Mouse (Mus musculus) ZHBTc4 (cell line): ENCODE measurements around the gene Arl15.

Source experiments
- DNase-seq: peaks from one replicate; pipeline ENCODE4 v3.0.0-alpha.2; 2011; ENCODE audit warnings: low read depth, low spot score

The Arl15 gene

DNA sequence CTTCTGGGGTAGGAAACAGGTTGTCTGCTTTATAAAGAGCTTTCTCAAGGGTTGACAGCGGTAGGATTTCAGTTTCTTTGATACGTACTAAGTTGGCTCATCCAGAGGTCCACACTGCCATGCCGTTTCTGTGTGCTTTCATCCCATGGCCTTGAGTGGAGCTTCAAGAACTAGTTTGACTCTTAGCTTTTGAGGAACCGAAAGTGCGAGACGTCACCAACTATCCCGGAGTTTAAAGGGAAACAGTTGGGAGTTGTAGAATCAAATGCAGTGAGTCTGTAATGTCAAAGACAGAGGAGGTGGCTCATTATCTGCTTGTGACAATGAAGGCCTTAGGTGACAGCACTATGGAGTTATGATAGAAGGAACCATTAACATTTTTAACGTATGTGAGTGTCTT, 49.6 kb downstream of the Arl15 start:
- no peak for DNase-seq

DNA sequence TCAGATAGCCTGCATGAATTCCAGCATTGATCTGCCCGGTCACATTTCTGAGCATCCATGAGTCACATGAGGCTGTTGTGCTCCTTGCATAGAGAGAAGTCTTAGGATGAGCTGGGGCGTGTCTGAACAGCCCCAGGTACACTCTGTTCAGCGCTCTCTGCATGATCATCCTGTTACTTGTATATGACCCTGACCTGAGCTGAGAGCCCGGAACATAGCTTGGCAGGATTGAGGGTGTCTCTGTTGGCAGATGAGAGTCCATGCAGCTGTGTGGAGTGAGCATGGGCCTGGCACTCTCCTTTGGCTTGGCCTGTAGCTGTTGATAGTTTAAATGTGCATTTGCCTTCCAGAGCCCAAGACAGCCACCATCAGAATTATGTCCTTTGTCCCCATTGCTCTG, 50.4 kb downstream of the Arl15 start:
- DNase-seq, result no peak

DNA sequence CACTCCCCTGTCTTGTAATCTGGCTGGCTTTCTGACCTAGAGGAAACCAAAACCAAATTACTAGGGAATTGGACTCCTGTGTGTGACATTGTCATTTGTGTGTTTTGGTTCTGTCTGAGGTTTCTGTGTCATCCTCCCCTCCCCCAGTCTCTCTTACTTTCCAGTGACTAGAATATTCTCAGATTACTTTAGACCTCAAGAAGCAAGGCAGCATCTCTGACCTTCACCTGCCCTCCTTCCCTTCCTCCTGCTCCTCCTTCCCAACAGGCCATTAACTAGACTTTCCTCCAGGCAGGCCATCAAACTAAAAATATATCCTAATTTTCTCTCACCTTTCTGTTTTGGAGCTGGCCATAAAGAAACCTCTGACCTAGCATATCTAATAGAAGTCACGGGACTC, 50.9 kb downstream of the Arl15 start:
- DNase-seq, result no peak

DNA sequence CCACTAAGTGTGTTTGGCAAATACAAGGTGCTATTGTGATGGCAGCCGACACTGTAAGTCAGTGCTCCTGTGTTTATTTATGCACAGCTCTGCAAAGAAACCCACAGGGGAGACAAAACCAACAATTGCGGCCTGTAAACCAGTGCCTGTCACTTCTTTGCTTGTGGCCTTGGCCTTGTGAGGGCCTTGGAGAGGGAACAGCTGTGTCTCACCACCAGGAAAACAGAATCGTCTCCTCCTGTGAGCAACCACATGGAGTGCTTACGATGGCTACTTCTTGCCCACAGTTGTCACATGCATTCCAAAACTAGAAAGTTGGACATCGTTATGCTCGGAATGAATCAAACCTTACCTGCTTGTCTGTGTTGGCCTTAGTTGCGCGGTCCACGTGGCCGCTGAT, 52.1 kb downstream of the Arl15 start:
- no peak for DNase-seq

DNA sequence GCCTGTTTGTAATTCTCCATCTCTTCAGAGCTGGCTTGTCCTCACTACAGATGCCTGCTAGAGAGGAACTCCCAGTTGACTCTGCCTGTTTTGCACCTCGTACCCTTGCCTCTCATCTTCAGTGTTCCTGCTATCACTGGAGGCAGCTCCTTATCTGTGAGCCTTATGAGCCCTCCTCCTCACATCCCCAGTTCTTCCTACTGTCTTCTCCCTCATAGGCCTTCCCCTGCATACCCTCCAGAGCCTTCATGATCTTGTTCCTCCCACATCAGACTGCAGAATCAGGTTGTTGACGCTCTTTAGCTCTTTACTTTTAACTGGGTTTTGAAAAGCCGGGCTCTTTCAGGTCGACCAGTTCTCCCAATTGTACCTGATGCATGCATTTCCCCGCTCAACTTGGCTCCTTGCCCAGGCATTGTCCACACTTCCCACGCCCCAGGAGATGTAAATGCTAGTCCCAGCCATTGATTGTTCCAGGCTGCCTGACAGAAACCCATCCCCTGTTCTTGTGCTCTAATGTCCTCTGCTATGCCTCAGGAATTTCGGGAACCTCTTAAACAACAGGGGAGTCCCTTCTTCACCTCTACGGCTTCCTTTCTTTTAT, 56.2 kb downstream of the Arl15 start:
- peak; percentile 95 for DNase-seq

DNA sequence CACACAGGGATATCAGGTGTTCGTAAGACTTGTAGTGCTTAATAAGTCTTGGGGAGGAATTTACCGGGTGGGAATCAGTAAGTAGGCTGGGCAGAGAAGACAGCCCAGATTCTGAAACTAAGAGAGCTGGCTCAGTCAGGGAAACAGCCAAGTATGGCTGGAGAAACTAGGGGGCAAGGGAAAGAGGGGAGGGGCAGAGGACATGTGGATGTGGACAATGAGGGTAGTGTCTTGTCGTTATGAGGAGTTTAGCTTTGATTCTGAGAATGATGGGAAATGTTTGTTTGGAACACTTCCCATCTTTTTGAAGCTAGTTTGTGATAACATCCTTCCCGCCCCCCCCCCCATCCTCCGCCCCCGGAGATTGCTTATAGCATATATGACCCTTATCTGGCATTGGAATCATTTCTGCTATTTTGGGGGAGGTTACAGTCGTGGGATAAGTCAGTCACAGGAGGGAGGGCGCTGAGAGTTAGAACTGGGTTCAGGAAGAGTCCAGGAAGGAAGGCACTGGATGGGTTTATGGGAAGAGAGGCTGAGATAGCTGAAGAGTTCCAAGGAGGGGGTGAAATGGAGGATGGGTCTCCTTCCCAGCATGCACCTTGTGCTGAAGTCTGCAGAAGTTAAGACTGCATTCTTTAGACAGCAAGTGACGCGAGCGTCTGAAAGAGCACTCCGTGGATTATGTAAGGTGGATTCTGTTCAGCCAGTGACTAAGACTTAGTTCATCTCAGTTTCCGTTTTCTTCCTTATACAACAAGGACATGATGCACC, 57.5 kb downstream of the Arl15 start:
- DNase-seq, result no peak

DNA sequence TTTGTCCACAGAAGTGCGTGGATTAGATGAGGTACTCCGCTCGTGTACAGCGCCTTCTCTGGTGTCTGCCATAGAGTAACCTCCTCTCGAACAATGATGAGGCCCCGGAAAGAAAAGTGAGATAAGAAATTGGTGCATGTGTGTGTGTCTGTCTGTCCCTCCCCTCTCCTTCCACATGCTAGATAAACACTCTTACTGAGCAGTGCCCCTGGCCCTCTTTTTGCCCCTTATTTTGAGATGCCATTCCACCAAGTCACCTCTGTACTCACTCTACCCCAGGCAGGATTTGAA, 58.0 kb downstream of the Arl15 start:
- no peak for DNase-seq

DNA sequence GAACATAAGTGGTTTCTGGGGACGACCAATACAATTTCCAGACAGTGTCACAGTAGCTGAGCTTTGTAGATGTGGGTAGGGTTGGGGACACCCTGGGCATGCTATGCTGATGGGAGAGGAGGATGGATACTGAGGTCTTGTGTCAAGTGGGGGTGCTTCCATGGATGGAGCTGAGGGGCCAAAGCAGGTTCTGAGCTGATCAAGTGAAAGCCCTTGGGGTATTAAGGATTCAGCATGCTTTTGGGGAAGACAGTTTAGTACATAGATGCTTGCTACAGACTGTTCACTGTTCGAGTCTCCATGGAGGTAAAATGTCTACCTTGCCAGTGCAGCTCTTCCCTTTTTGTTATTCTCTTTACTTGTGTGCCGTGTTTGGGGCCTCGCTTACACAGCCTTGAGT, 59.8 kb downstream of the Arl15 start:
- no peak for DNase-seq

DNA sequence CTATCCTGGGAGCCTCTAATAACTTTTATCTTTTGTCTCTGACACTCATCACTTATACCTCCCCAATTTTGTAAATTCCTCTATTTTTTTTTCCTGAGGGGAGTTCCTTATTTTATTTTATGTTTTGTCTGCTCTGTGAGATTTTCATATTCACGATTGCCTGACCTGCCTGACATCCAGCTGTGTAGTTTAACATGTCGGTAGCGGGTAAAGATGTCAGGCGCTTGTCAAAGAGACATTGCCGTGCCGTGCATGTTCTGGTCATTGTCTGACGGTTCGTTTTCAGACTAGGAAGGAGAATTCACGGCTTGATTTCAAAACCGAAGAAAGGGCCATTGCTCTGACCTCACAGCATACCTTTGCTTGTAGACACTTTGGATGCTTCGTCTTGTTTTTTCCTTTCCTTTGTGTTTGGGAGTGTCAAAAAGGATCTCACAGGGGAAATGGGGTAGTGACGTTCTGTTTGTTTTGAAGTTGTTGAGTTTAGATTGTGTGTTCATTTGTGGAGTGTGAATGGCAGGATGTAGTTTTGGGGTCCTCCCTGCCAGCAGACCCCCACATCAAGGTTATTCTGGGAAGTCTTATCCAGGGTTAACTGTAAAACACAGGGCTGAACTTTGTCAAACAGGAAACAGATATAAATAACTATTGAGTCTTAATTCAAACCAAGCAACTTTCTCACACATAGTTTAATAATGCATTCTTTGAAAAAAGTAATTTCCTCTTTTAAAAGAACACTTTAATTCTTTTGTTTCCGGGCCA, 60.4 kb downstream of the Arl15 start:
- no peak for DNase-seq

DNA sequence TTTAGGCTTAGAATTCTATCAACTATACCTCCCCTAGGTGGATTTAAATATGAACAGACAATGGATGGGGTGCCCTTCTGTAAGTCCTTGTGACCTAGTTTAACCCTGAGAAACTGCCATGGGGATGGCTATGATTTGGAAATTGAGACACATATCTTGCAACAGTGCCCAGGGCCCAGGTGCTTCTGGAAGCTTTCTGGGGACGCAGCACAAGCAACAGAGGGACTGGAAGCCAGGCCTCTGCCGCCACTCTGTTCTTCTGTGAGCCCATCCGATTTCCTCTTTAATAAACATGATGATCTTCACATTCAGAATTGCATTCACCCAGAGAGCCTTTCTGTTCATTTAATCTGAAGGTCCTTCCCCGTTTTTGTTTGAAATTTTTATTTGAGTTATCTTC, 62.6 kb downstream of the Arl15 start:
- DNase-seq, result no peak

DNA sequence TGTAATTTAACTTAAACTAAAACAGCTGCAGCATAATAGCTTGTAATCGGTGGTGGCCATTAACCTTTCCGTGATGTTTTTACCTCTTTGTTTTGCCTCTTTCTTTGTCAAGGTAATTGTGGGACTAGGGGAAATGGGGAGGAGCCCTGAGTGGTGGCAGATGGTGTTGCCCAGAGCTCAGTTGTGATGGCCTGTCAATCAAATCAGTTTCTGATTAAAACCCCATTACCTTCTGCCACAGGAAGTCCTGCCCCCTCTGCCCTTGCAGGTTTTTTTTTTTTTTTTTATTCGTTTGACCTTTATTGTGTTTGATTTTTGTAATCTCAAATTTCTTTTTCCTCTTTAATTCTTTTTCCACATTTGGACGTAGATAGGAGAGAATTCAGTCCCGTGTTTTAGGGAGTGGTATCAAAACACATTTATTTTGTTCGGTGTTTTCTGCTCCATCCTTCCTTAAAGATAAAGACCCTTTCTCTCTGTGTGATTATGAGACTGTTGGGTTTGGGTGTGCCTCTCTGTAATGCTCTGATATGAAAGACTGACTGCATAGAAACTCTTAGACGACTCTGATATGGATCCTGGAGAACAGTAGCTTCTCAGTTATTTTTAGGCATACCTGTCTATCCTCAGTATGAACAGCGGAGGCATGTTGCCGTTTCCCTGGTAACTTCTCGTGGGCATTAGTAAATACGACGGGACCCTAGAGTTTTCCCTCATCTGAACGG, 64.5 kb downstream of the Arl15 start:
- peak; percentile 84 for DNase-seq

DNA sequence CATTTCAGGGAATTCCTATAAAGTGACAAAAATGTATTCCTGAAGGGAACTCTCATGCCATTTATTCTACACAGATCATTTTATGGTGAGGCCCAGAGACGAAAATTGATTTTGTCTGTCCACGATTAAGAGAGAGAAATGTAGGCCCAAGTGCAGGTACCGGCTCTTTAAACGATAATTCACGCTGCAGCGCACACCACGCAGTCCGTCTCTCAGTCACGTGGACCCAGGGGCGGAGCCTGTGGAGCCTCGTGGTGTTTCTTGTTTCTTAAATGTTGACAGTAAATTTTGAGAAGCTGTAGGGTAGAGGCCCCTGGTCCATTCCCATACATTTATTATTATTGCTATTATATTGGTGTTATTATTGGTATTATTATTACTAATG, 65.1 kb downstream of the Arl15 start:
- peak; percentile 63 for DNase-seq

DNA sequence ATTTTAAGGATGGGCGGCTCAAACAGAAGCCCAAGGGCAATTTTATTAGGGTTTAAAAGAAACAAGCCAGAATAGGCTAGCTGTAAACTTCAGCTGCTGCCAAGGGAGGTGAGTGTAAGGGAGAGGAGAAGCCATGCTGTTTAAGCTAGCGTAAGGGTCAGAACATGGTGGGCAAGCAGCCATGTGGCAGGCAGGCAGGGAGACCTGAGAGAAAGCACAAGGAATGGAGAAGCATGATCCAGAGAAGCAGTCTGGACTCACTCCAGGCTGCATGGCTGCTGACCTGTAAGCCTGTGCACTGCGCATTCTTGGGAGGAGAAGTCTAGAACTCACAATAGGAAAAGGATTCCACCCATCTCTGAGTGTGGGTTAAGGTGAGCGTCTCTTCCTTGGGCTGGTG, 66.5 kb downstream of the Arl15 start:
- no peak for DNase-seq

DNA sequence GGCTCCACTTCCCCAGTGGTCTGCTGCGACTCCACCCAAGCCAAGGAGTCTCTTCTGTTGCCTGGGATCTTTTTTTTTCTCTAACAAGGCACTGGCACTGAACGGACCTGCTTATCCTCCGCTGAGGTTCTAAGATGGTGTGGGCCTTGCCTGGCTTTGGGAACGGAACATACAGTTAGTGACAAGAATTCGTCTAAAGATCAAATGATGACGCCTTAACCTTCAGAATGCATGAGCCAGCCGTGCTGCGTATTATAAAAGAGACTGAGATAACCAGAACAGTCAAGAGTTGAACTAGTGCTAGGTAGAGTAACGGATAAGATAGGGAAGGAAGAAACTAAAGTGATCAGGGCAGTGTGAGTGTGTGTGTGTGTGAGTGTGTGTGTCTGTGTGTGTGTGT, 66.9 kb downstream of the Arl15 start:
- no peak for DNase-seq

DNA sequence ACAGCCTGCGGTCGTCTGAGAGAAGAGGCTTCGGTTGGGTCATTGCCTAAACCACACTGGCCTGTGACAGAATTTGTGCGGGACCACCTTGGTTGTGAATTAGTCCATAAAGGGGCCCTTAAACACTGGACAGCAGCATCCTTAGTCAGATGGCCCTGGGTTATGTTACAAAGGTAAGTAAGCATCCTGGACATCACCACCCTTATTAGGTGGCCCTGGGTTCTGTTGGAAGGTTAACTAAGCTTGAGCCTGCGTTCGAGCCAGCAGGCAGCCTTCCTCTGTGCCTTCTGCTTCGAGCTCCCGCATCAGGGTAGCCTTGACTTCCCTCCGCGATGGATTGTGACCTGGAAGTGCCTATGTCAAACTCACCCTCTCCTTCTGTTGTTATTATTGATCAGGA, 68.6 kb downstream of the Arl15 start:
- DNase-seq, result no peak

DNA sequence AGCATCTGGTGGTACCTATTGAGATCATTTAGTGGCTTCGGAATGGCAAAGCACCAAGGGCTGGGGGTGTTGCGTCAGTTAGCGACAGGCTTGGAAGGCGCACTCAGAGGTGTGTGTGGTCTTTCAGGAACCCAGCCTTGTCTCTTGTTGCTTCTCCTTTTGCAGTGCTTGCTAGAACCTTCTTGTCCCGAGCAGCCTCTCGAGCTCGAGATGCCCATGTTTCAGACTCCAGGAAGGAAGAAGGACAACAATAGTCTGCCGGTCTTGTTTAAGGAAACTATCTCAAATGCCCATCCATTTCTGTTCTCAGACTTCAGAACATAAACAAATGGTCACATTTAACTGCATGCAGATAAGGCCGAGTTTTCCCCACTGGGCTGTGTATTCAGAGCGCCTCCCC, 69.4 kb downstream of the Arl15 start:
- DNase-seq, result no peak

DNA sequence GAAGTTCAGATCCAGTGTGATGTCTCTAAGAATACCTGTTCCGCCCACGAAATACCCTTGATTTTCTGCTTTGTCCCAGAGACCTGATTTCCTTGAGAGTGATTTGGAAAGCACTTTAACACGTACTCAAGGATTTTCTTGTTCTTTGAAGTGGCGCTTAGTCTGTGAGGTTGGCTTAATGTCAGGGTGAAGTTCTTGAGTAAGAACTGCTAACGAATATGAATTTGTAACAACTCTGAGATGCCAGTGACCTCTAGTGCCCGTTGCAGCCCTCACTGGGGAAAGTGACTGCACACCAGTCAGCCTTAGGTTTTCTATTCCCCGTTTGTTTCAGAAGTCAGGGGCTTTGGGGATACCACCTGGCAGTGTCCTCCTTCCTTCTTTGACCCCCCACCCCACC, 70.0 kb downstream of the Arl15 start:
- no peak for DNase-seq

DNA sequence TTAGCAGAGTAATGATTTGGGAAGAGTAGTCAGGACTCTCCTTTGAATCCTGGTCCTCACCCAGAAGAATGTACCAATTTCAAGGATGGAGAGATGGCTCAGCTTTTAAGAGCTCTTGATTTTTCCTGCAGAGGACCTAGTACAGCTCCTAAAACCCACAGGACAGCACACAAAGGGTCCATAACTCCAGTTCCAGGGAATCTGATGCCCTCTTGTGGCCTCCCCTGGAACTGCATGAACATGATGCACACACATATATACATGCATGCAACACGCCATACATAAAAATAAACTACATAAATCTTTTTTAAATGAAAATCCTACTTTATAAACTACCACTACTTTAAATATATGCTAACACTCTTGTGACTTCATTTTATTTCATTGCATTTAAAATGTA, 70.6 kb downstream of the Arl15 start:
- peak; percentile 91 for DNase-seq

DNA sequence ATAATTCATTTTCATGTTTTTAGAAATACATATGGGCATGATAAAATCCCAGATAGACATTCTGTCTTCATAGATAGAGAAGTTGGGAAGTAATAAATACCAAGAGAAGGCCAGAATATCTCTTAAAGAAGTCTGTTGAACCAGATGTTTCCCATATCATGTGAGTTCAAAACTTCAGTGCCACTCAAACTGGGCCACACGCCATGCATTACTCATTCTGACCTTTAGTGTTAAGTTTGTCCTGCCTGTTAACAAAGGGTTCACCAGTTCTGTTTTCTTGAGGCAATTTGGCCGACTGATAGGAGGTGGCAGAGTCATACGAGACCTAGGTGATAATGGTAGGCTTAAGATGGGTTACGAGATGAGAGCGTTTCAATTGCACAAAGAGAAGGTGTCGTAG, 71.1 kb downstream of the Arl15 start:
- no peak for DNase-seq

DNA sequence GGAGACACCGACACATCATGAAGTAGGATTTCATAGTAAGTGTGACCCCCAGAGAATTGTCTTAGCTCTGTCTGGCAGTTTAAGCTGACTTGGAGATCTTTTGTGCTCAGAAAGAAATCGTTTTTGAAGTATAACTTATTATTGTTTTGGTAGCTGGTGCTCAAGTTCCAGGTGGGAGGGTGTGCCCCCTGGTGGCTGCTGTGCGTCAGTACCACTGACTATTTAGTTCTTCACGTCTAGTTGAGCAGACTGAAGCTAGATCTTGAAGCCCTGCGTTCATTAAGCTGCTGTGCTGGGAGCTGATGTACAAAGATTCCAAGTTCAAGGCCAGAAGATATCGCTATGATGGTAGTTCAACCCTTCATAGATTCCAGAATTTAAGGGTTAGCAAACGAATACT, 71.5 kb downstream of the Arl15 start:
- peak; percentile 80 for DNase-seq

DNA sequence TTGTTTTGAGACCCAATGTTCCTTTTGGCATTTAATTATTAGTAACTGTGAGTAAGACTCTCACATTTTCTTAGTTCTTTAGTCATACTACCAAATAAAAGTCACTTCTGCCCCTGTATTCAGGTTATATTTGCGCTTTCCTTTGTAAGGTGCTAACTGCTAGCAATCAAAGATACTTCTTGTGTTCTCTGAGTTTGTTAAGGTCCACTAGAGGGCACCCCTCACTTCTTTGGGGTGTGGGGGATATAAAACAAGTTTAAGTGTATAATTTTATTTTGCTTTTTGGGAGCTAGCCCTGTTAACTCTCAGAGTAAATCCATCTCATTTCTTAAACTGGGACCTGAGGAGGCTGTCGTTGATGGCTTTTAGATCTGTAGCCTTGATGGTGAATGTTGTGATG, 73.4 kb downstream of the Arl15 start:
- no peak for DNase-seq
